Mouse (Mus musculus): ENCODE measurements at regions not wholly inside any gene's neighbourhood (a gene's known extent, or its start where the extent isn't known, plus 50 kb on each side); places are given as distances from the start of the nearest gene placed in this dataset.
A peak's percentile ranks its signal among the peaks of the same experiment; 100 is the strongest.

- DNase-seq (ENCODE audit: low spot score): no peak
Observed at GRCm38 (mm10) chr3:57228400-57228799, 73.4 kb downstream of the Tm4sf1 start.

- no peak for DNase-seq (ENCODE audit: low spot score)
Observed at GRCm38 (mm10) chr3:57223773-57224172, 78.0 kb downstream of the Tm4sf1 start.

GRCm38 (mm10) chr3:57222318-57222914 lies 79.4 kb downstream of the Tm4sf1 start:
- DNase-seq (ENCODE audit: low spot score): no peak

GRCm38 (mm10) chr3:57218431-57218830 lies 83.4 kb downstream of the Tm4sf1 start:
- no peak for DNase-seq (ENCODE audit: low spot score)

- DNase-seq (ENCODE audit: low spot score): no peak
Observed at GRCm38 (mm10) chr3:57204066-57204723, 97.6 kb downstream of the Tm4sf1 start.

- DNase-seq (ENCODE audit: low spot score): no peak
Observed at GRCm38 (mm10) chr3:57203418-57203817, 98.4 kb downstream of the Tm4sf1 start.

GRCm38 (mm10) chr3:57181587-57181986 lies 120.2 kb downstream of the Tm4sf1 start:
- no peak for DNase-seq (ENCODE audit: low spot score)

- DNase-seq (ENCODE audit: low spot score): no peak
Observed at GRCm38 (mm10) chr3:57153177-57153948, 148.4 kb downstream of the Tm4sf1 start.

- no peak for DNase-seq (ENCODE audit: low spot score)
Observed at GRCm38 (mm10) chr3:57149156-57149555, 152.6 kb downstream of the Tm4sf1 start.

- peak; percentile 28 for DNase-seq (ENCODE audit: low spot score)
Observed at GRCm38 (mm10) chr3:57136847-57137246, 164.9 kb downstream of the Tm4sf1 start.

- no peak for DNase-seq (ENCODE audit: low spot score)
Observed at GRCm38 (mm10) chr3:57128606-57129005, 173.2 kb downstream of the Tm4sf1 start.

GRCm38 (mm10) chr3:57125792-57126485 lies 175.8 kb downstream of the Tm4sf1 start:
- DNase-seq (ENCODE audit: low spot score): no peak

- no peak for DNase-seq (ENCODE audit: low spot score)
Observed at GRCm38 (mm10) chr3:57118016-57118415, 183.8 kb downstream of the Tm4sf1 start.

- no peak for DNase-seq (ENCODE audit: low spot score)
Observed at GRCm38 (mm10) chr3:57102254-57102653, 199.5 kb downstream of the Tm4sf1 start.

GRCm38 (mm10) chr3:57100515-57100914 lies 201.3 kb downstream of the Tm4sf1 start:
- no peak for DNase-seq (ENCODE audit: low spot score)

- no peak for DNase-seq (ENCODE audit: low spot score)
Observed at GRCm38 (mm10) chr3:57094936-57095335, 206.9 kb downstream of the Tm4sf1 start.

GRCm38 (mm10) chr3:57093201-57093940 lies 208.4 kb downstream of the Tm4sf1 start:
- DNase-seq (ENCODE audit: low spot score): no peak

- DNase-seq (ENCODE audit: low spot score): no peak
Observed at GRCm38 (mm10) chr3:57074516-57074915, 227.3 kb downstream of the Tm4sf1 start.

GRCm38 (mm10) chr3:57073962-57074506 lies 227.8 kb downstream of the Tm4sf1 start:
- DNase-seq (ENCODE audit: low spot score): no peak

GRCm38 (mm10) chr3:57033021-57033420 lies 268.8 kb downstream of the Tm4sf1 start:
- DNase-seq (ENCODE audit: low spot score): no peak

- DNase-seq (ENCODE audit: low spot score): no peak
Observed at GRCm38 (mm10) chr3:57018171-57018570, 283.6 kb downstream of the Tm4sf1 start.

- DNase-seq (ENCODE audit: low spot score): no peak
Observed at GRCm38 (mm10) chr3:56981305-56981660, 320.5 kb downstream of the Tm4sf1 start.
